Mouse (Mus musculus) NIH3T3 (cell line): ENCODE measurements around the gene Khdc1a.
A peak's percentile ranks its signal among the peaks of the same experiment; 100 is the strongest.
"Not testable (repeated sequence)": the region's sequence is repeated elsewhere in the genome, so short reads cannot be mapped to it uniquely, and the experiment has no call there.

Source experiments
- DNase-seq: peaks from one replicate; pipeline ENCODE4 v3.0.0-alpha.2; 2012; ENCODE audit warnings: low read depth

Gene Khdc1a

DNA sequence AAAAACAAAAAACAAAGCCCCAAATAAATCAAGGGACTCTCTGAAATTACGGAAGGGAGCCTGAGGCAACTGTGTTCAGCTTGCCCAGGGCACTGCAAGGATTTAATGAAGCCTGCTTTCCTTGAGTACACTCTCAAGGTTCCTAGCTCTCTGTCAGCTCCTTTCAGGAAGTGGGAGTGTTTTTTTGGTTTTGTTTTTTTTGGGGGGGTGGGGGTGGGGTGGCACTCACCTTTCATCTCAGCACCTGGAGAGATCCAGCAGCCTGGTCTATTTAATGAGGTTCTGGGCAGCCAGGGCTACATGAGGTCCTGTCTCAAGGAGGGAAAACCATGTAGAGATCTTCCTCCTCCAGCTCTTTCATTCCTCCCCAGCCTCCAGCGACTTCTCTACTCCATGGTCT, at the start of gene Khdc1a:
Gene Khdc1a, plus strand, starts transcription at position 301 of the 400 bp plus-strand sequence.
- DNase-seq = no peak

DNA sequence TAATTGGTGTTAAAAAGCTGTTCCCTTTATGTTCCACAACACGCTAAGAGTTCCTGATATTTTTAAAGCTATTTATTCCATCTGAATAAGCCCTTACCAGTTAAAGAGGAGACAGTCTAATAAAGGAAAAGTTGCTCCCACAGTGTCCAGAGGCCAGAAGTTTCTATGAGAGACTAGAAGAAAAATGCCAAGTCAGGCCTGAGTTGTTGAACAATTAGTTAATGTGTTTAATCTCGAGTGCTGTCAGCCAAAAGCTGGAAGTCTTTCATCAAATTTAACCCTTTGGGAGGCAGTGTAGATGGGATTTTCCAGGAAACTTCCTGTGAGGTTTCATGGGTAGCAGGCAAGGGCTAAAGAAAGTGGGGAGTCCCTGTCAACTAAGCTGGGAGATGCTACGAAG, 49.6 kb upstream of the Khdc1a start:
- no peak for DNase-seq

DNA sequence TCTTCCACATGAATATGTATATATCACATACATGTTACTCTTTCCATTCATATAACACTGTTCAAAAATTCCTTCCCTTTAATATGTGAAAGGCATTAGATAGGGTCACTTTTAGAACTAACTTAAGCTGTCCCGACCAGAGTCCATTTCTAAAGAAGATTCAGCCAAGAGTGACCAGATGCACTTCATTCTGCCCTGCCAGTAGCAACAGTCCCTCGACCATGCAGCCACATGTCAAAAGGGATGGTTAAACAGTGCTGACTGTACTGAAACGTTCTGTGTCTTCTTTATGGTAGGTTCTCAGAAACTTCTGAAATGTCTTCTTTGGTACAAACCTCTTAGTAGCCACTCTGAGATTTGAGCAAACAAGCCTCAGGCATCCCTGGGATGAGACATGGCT, 47.8 kb upstream of the Khdc1a start:
- no peak for DNase-seq

DNA sequence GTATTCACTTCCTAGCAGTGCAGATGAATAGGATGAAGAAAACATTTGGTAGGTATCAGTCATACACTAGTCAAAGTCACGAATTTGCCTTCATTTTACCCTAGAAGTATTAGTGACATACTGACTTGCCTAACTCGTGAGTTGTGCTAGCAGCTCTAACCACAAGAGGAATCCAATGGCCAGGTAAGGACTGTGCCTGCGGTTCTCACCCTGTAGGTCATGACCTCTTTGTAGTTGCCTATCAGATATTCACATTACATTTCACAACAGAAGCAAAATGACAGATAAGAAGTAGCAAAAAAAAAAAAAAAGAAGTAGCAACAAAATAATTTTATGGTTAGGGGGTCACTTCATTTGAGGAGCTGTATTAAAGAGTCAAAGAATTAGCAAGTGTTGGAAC, 45.3 kb upstream of the Khdc1a start:
- no peak for DNase-seq

DNA sequence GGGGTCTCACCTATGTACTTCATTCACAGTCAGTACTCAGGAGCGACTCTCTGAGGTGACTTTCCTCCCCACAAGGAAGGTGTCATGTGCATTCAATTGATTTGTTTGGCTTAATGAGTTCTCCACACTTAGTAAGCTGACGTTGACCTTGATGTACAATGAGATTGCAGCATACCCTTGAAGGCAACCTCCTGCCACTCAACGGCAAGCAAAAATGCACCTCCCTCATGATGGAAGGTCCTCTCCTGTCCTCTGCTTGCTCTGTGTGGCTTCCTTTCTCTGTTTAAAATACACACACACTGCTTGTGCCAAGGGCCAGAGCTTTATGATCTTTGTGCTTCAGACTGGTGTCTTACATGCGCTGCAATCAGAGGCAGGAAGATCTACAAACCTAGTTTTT, 44.8 kb upstream of the Khdc1a start:
- no peak for DNase-seq

DNA sequence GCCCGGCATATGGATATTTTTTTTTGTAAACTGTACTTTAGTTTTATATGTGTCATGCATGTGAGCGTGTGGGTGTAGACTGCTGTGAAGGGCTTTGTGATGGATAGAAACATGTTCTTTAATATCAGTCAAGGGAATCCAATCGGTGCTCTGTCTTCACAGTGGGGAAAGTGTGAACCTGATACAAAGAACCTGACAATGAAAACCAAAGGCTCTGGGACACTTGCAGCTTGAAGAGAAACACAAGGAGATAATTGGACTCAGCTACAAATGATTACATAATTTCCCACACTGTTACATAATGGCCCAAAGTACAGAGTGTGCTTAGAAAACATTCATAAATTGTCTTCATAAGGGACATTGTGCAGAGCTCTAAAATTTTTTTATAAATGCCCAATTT, 44.0 kb upstream of the Khdc1a start:
- no peak for DNase-seq

DNA sequence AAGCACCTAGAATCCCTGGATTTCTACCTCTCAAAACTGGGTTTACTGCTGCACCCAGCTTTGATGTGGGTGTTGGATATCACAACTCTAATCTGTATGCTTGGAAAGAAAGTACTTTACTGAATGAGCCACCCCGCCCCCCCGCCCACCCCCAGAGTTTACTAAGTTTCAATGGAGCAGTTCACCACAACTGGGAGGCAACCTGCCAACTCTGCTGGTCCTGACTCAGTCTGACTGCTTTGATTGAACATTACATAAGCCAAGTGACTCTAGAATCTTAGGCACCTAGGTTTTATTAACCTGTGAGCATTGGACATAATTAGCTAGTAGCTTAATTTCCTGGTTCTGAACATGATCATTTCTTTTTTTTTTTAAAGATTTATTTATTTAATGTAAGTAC, 35.1 kb upstream of the Khdc1a start:
- no peak for DNase-seq

DNA sequence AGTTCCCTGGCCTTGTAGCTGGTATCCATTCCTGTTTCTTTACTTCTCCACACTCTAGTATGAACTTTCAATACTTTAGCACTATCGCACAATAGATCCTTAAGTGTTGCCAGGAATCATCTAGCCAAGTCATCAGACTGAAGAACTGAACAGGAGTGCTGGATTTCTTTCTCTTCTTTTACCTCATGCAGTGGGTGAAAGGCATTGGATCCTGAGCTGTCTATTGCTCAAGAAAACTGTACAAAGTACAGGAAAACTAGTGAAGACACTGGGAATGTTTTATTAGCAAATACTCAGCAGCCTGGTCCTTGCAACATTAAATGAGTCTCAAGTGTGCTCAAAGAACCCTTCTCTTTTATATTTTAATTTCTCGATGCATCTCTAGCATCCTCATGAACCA, 33.7 kb upstream of the Khdc1a start:
- DNase-seq = no peak

DNA sequence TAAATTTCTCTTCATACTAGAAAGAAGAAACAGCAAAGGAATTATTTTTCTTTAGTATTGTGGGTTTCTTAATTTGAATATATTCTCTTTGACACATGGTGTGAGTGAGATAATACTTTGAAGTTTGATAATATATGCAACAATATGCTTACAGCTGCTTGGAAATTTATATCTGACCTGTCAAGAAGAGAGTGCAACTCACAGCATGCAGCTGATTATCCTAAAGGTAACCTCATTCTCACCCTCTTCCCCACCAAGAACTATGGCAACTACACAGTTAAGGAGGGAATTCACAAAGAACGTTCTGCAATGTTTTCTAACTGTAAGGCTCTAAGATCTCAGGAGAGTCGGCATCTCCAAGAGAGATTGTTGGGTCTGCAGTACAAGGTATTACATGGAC, 33.1 kb upstream of the Khdc1a start:
- DNase-seq = no peak

DNA sequence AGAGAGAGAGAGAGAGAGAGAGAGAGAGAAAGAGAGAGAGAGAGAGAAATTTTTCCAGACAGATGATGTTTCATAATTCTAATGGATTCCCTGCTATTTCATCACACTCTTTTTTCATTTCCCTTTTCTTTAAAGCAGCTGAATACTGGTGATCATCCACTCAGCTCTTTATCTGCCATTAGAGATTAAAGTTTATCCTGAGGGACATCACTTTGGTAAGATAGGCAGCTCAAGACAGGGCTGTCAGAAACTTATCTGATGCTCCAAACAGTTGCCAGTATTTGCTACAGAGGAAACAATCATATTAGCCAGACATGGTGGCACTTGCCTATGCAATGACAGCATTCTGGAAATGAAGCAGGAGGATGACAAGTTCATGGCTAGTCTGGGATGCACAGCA, 31.2 kb upstream of the Khdc1a start:
- no peak for DNase-seq

DNA sequence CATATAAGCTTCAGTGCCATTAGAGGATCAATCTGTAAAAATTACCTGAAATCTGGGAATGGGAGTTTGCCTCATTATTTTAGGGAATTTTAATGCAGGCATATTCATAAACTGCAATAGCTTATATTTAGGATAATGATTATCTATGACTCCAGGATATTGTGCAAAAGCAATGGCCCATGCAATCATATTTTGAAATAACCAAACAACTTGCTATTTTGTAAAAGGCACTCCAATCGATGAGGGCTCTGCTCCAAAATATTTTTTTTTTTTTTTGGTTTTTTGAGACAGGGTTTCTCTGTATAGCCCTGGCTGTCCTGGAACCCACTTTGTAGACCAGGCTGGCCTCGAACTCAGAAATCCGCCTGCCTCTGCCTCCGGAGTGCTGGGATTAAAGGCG, 29.2 kb upstream of the Khdc1a start:
- DNase-seq = not testable (repeated sequence)

DNA sequence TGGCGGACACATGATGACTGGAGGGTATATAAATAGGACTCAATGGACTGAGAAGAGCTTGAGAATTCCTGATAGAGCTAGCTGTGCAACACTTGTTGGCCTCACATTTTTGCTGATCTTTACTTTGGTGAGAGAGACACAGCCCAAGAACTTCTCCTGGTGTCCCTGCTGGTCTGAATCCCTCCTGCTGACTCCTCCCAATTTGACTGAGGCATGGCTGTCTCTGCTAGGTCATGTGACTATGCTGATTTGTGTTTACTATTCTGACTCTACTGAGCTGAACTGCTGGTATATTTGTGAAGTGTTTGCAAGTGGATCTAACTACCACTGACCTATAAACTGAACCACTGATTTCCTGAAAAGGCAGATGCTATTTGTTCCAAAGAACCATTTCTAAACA, 27.8 kb upstream of the Khdc1a start:
- no peak for DNase-seq

DNA sequence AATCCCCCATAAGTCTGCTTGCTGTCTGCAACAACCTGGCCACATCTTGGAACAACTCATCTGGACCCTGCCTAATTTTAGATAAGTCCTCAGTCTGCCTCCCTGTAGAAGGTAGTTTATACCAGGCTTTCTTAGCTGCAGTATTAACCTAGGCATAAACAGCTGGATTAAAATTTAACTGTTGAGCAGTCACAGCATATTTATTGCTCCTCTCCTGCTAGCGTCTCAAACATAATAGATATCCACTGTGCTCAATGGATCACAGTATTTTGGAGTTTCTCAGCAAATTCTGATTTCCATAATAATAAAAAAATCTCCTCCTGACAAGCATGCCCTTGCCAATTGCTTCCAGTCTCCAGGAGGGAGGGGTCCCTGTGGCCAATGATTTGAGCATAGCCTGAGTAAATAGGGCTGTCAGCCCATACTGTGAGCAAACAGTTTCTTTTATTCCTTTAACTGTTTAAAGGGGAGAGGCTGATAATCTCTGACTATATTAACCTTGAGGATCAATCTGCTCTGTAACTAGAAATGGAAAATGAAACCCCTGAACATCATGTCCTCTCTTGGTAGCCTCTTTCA, 25.4 kb upstream of the Khdc1a start:
- DNase-seq = no peak

DNA sequence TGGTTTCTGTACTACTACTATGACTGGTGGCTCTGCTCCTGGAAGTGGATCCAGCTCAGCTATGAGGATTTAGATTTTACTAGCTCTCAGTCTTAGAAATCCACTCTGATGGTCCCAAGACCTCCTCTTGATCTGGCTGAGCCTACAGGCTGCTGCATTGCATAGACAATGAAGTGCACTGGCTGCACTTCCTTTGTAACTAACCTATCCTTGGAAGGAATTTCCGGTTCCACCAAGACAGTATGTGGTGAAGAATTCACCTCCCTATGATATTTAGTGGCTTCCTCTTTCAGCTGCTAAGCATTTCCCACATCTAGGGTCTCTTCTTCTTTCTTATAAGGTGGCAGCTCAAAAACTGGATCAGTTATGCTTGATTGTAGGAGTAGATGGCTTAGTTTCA, 24.8 kb upstream of the Khdc1a start:
- no peak for DNase-seq

DNA sequence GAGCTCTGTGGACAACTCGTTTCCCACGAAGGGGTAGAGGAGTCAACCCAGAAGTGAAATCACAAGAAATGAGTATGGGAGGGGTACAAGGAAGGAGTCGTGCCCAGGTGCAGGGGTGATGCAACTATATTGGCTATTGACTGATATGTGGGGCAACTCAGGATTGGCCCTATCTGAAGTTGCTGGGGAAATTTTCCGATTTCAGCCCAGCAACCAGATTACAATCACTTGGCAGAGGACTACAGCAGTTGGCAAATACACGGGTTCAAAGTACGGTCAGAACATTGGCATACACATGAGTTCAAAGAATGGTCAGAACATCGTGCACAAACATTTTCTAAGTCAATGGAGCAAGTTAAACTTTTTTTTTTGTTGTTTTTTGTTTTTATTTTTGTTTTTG, 22.7 kb upstream of the Khdc1a start:
- no peak for DNase-seq

DNA sequence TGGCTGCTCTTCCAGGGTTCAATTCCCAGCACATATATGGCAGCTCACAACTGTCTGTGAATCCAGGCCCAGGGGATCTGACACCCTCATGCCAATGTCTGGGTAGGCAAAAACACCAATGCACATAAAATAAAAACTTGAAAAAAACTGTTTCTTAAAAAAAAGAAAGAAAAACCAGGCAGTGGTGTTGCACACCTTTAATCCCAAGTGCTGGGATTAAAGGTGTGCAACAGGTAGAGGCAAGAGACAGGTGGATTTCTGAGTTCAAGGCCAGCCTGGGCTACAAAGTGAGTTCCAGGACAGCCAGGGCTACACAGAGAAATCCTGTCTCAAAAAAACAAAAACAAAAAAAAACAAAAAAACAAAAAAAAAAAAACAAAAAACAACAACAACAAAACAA, 18.3 kb upstream of the Khdc1a start:
- DNase-seq = not testable (repeated sequence)

DNA sequence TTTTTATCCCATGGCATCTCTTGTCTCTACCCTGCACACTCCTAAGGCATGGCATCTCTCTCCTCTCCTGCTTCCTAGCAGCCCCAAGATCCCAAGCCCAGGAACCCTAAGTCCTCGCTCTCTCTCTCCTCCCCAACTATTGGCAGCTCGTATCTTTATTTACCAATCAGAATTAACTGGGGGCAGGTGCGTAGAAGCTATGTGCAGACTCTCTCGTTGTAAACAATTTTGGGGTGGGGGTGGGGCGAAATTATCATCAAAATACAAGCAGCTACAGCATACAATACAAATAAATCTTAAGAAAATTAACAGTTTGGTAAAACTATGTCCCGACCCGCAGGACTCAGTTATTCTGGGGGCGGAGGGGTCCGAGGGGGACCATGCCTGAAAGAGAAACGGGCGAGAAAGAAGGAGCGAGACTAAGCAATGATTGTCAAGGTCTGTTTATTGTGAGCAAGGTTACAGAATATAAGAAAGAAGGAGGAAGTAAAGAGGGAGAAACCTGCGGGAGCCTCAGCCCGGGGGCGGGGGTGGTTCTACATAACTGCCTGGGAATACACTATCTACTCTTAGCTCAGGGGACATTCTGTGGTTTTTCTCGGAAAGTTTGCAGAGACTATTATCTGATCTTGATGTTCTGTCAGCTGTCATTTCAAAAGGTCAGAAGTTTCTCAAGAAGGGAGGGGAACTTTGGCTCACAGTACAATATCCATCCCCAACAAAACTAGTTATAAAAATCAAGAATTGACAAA, 16.0 kb upstream of the Khdc1a start:
- DNase-seq = no peak

DNA sequence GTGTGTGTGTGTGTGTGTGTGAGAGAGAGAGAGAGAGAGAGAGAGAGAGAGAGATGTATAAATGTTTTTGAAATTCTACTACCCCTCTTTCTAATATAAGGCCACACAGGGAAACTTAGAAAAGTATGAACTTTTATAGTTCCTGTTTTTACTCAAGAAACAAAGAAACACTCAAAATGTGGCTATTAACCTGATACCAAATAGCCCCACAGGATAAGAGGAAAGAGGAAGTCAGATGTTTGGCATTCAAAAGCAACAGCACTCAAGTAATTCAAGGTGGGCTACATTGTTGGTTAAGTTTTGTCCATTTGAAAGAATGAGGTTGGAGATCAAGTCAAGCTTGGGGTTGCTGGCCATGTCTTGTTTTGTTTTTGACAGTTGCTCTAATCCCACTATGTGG, 13.6 kb upstream of the Khdc1a start:
- DNase-seq = no peak

DNA sequence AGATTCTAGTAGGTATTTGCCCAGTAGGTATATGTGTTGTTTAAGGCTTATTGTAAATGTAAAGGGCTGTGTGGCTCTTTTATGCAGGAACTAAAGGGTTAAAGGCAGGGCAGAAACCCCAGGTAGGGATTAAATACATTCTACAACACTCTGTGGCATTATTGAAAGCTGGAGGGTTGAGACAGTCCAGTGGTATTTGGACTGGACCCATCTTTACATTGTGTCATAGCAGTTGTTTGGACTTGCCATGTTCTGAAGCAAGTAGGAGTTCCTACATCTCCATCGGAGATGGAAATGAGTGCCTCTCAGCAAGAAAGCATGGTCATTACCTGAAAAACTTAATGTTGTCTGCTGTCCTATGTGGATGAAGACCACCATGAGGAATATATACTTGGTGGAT, 8.7 kb upstream of the Khdc1a start:
- no peak for DNase-seq

DNA sequence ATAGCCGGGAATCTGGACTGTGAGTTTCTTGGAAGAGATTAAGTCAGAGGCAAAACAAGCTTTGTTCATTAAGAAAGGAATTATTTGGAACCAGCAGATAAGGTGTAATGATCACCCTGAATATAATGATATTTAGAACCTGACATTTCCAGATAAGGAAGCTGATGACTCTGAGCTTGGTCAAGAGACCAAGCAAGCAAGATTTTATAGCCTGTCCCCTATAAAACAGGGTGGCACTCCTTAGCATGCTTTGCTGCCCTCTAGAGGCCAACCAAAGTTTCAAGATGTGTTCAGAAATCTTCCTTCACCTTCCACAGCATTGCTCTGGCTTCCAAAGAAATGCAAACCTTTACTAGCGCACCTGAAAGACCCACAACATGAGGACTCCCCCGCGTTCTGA, 5.2 kb upstream of the Khdc1a start:
- DNase-seq = peak; percentile 60

DNA sequence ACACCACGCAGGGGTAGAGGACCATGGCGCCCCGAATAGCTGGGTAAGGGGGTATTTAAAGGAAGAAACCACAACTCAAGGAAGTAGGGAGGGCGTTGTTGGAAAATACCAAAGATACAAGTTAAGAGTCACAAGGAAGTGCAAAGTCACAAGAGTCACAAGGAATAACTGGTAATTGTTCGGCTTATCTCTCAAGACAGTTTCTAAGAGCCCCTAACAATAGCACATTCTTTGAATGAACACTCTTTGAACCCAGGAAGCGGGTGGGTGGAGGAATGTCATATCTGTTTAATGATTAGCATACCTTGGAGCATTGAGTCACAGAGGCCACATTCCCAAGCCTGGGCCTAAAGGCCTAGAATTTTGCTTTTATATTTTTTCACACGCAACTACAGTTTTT, 4.7 kb upstream of the Khdc1a start:
- not testable (repeated sequence) for DNase-seq

DNA sequence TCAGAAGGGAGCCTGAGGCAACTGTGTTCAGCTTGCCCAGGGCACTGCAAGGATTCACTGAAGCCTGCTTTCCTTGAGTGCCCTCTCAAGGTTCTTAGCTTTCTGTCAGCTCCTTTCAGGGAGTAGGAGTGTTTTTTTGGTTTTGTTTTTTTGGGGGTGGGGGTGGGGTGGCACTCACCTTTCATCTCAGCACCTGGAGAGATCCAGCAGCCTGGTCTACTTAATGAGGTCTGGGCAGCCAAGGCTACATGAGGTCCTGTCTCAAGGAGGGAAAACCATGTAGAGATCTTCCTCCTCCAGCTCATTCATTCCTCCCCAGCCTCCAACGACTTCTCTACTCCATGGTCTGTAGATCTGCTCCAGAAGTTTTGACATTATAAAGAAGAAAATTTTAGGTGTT, 18.6 kb downstream of the Khdc1a start, which contains the start of gene Khdc1c:
Gene Khdc1c, plus strand, starts transcription at position 301 of the 400 bp plus-strand sequence.
- not testable (repeated sequence) for DNase-seq

DNA sequence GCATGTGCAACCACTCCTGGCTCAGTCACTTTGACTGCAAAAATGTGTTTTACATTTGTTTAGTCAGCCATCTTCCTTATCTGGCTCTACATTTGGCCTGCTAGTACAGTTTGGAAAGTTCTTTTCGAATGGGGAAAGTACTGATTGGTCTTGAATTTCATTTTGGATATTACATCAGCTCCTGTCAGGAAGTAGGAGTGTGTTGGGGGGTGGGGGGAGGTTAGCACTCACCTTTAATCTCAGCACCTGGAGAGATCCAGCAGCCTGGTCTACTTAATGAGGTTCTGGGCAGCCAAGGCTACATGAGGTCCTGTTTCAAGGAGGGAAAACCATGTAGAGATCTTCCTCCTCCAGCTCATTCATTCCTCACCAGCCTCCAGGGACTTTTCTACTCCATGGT, 33.8 kb downstream of the Khdc1a start, which contains the start of gene Khdc1b:
Gene Khdc1b, plus strand, starts transcription at position 301 of the 400 bp plus-strand sequence.
- no peak for DNase-seq

DNA sequence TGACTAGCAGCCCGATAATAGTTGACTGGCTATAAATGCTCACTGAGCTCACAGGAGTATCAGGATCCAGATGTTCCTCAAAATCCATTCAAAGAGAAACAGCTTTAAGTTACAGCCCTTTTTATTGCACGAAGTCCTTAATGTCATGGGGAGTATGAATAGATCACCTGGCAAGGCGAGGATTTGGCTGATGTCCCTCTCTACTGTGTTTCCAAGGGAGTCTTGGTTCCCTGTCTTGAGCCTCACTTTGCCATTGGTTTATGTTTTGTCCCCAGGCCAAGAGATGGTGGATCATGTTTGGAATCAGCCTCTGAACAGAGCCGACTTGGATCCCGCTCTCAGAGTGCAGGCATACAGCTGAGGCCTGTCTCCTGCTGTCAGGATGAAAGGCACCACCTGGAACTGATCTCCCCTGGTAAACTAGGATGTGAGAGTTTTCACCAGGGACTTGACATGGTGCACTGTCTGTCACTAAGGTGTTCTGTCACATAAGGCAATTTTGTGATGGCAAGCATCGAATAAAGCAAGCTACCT, 41.8 kb downstream of the Khdc1a start:
- no peak for DNase-seq
